22 mouse cellular contexts compared by ENCODE assay signal in the genomic region with DNA sequence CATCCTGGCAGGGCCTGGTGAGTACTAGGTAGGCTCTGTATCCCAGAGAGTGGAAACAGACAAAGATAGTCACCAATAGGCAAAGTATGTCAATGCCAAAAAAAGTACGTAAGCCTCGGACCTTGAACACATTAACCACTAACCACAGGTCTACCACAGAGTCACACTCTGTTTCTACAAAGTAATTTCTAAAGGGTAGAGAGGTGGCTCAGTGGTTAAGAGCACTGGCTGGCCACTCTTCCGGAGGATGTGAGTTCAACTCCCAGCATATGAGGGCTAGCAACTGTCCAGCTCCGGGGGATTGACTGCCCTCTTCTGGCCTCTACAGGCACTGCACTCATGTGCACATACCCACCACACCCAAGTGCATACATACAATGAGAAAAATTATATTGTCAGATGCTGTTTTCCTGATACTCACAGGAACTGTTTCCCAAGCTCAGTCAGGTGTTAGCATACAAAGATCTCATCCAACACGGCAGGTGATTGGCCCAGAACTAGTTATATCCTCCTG. TPM values are rescaled to one million over a fixed set of nuclear protein-coding genes. Genes with fewer than 3 reads are reported as not detected.
DNase-seq lines count a peak whose midpoint lies in the region; ATAC-seq and TF ChIP-seq lines count a peak whose summit lies in the region.
"Had no signal": no experiment of that assay in that cellular context is flagged by ENCODE, and none has a peak within 500 bp of the region (broad histone marks: within the 10 kb centered on the region; RNA-seq: fewer than 3 reads in every experiment).

No protein-coding gene starts in this region.

- H3K79me2 ChIP-seq in liver, adult 2 months (ENCODE audit: control insufficient read depth, insufficient read depth, low read length) = no peaks in the 10 kb centered on the region

- no peak overlapping the region for H3K4me2 ChIP-seq in liver, embryonic 11.5 days
- H3K4me2 ChIP-seq: embryonic facial prominence, embryonic 15.5 days; heart, embryonic 13.5 days; hindbrain, embryonic 15.5 days had no signal

- peak; percentile 4; the same call in 1 of the 2 replicates for TF ChIP-seq CTCF in gastrocnemius, adult 2 months (IDR thresholded peaks at IDR 0.05)
- peak; percentile 42 for TF ChIP-seq CTCF in liver, adult 2 months (IDR thresholded peaks at IDR 0.05; ENCODE audit: low read depth, low read length)
- TF ChIP-seq CTCF in bone marrow, adult 2 months (IDR thresholded peaks at IDR 0.05; ENCODE audit: control insufficient read depth, insufficient read depth, low read length) = peak; percentile 20; the same call in 1 of the 2 replicates

- H3K4me1 ChIP-seq in liver, adult 2 months (ENCODE audit: control insufficient read depth, insufficient read depth, low read length) = peaks cover 6% of the 10 kb centered on the region
- peaks cover 6% of the 10 kb centered on the region for H3K4me1 ChIP-seq in liver, embryonic 11.5 days (replicated peaks; ENCODE audit: control insufficient read depth, insufficient read depth, low read length)
- H3K4me1 ChIP-seq in bone marrow, adult 2 months (ENCODE audit: control insufficient read depth, insufficient read depth, low read length) = peaks cover 2% of the 10 kb centered on the region; the same call in 1 of the 2 replicates
- H3K4me1 ChIP-seq: hindbrain, embryonic 15.5 days had no signal

- no peaks in the 10 kb centered on the region for H3K27me3 ChIP-seq in liver, adult 2 months (ENCODE audit: control insufficient read depth, insufficient read depth, low read length)
- H3K27me3 ChIP-seq in liver, embryonic 11.5 days (replicated peaks; ENCODE audit: control insufficient read depth, insufficient read depth, low read length) = no peaks in the 10 kb centered on the region
- H3K27me3 ChIP-seq: embryonic facial prominence, embryonic 15.5 days; heart, embryonic 13.5 days; hindbrain, embryonic 15.5 days had no signal

- TF ChIP-seq POLR2A in liver, adult 2 months (IDR thresholded peaks at IDR 0.05; ENCODE audit: extremely low read depth, insufficient read depth, low read length) = no peak
- no peak for TF ChIP-seq POLR2A in bone marrow, adult 2 months (IDR thresholded peaks at IDR 0.05; ENCODE audit: borderline replicate concordance, control insufficient read depth, low read depth, low read length)

- intact Hi-C loops in gastrocnemius, adult 2 months (cut with DNase I) = no loop called here
- intact Hi-C loops in gastrocnemius, postnatal 36 days (cut with DNase I) = no loop called here

- H3K27ac ChIP-seq in gastrocnemius, adult 2 months = no peak overlapping the region
- H3K27ac ChIP-seq in liver, adult 2 months (replicated peaks; ENCODE audit: insufficient read depth, low read depth, low read length) = no peak overlapping the region
- no peak overlapping the region for H3K27ac ChIP-seq in liver, embryonic 11.5 days (ENCODE audit: low read depth, low read length)
- no peak overlapping the region for H3K27ac ChIP-seq in bone marrow, adult 2 months (ENCODE audit: control insufficient read depth, insufficient read depth, low read depth, low read length, poor library complexity)
- H3K27ac ChIP-seq: embryonic facial prominence, embryonic 15.5 days; heart, embryonic 13.5 days; hindbrain, embryonic 15.5 days had no signal

- no peak for DNase-seq in gastrocnemius, adult 2 months
- no peak for DNase-seq in gastrocnemius, postnatal 36 days
- DNase-seq in liver, adult 2 months (ENCODE audit: extremely low read depth, low read depth, low spot score) = no peak
- DNase-seq in liver, embryonic 11.5 days (ENCODE audit: low spot score) = no peak
- peak; percentile 97 for DNase-seq in 416B (ENCODE audit: low read depth)
- DNase-seq in cerebellum, adult 18-20 months = no peak
- DNase-seq in retina, postnatal 1 day = no peak
- DNase-seq: adrenal gland, adult 8-10 months; cerebellum, adult 11 months; cerebellum, postnatal 36 days; forebrain, postnatal 0 days; kidney, adult 8-10 months; kidney, postnatal 25 days; layer of hippocampus, adult 9-11 months; lung, postnatal 4 days; right cerebral cortex, postnatal 4 days; thymus, postnatal 14 days had no signal

- no peaks in the 10 kb centered on the region for H3K9me3 ChIP-seq in liver, embryonic 11.5 days (ENCODE audit: control insufficient read depth, low read length)
- H3K9me3 ChIP-seq: embryonic facial prominence, embryonic 15.5 days; hindbrain, embryonic 15.5 days had no signal

- H3K36me3 ChIP-seq in liver, adult 2 months (ENCODE audit: control insufficient read depth, insufficient read depth, low read length) = no peaks in the 10 kb centered on the region
- no peaks in the 10 kb centered on the region for H3K36me3 ChIP-seq in liver, embryonic 11.5 days (ENCODE audit: control insufficient read depth, insufficient read depth, low read length)
- H3K36me3 ChIP-seq: embryonic facial prominence, embryonic 15.5 days; heart, embryonic 13.5 days; hindbrain, embryonic 15.5 days had no signal

- 95% methylated on average over 5 of the region's 5 CpGs for WGBS in liver, adult 2 months
- 85% methylated on average over 5 of the region's 5 CpGs for WGBS in liver, embryonic 11.5 days
- WGBS in bone marrow, adult 2 months = 62% methylated on average over 5 of the region's 5 CpGs

- H3K4me3 ChIP-seq in gastrocnemius, adult 2 months = no peak overlapping the region
- no peak overlapping the region for H3K4me3 ChIP-seq in liver, adult 2 months (ENCODE audit: insufficient read depth, low read depth, low read length)
- no peak overlapping the region for H3K4me3 ChIP-seq in liver, embryonic 11.5 days (ENCODE audit: low read depth, low read length)
- H3K4me3 ChIP-seq in bone marrow, adult 2 months (replicated peaks; ENCODE audit: control insufficient read depth, low read depth, low read length) = no peak overlapping the region
- H3K4me3 ChIP-seq: embryonic facial prominence, embryonic 15.5 days; heart, embryonic 13.5 days; hindbrain, embryonic 15.5 days had no signal

- no peak for ATAC-seq in liver, embryonic 11.5 days (replicated peaks; ENCODE audit: low FRiP score)
- ATAC-seq: CD4-positive, CD25-positive, alpha-beta regulatory T cell, adult 4 months; forebrain, postnatal 0 days had no signal

- no peak overlapping the region for H3K9ac ChIP-seq in liver, adult 2 months (ENCODE audit: low read depth, low read length)
- H3K9ac ChIP-seq in liver, embryonic 11.5 days (ENCODE audit: low read depth, low read length) = no peak overlapping the region
- H3K9ac ChIP-seq: embryonic facial prominence, embryonic 15.5 days; forebrain, postnatal 0 days; heart, embryonic 13.5 days; hindbrain, embryonic 15.5 days had no signal

RNA-seq across cellular contexts. Expression of a gene that starts 11.9 kb away (rescaled TPM):
- total RNA-seq in gastrocnemius, adult 2 months (2021) = 10 to 100 TPM; 11.8 to 16.9 TPM
- total RNA-seq in gastrocnemius, postnatal 36 days (2021) = 10 to 100 TPM; 20.3 to 20.5 TPM
- 72.4 and 108 TPM in 2 replicates for total RNA-seq in liver, adult 2 months (2014; rRNA removed)
- polyA plus RNA-seq in liver, adult 2 months (2012; rRNA removed) = 189 and 223 TPM in 2 replicates
- 104 and 108 TPM in 2 replicates for polyA plus RNA-seq in liver, embryonic 11.5 days (2014; fragmentation: Nextera tagmentation; extraction: Ambion mirVana)
- 24.6 and 26.9 TPM in 2 replicates for polyA plus RNA-seq in bone marrow, adult 2 months (2011; ENCODE audit: insufficient read depth, insufficient read length, low replicate concordance, missing spikeins)

RNA-seq across cellular contexts. Expression of a gene that starts 36.3 kb away (rescaled TPM):
- not detected for total RNA-seq in gastrocnemius, adult 2 months (2021)
- total RNA-seq in gastrocnemius, postnatal 36 days (2021) = under 1 TPM in 1 of 2 experiments, not detected in 1; 0.20 TPM
- total RNA-seq in liver, adult 2 months (2014; rRNA removed) = 0.13 TPM in 1 of 2 replicates, not detected in the other
- 0.16 and 0.24 TPM in 2 replicates for polyA plus RNA-seq in liver, adult 2 months (2012; rRNA removed)
- polyA plus RNA-seq in liver, embryonic 11.5 days (2014; fragmentation: Nextera tagmentation; extraction: Ambion mirVana) = 0.18 and 0.34 TPM in 2 replicates
- polyA plus RNA-seq in bone marrow, adult 2 months (2011; ENCODE audit: insufficient read depth, insufficient read length, low replicate concordance, missing spikeins) = not detected in 2 replicates

RNA-seq across cellular contexts. Expression of a gene that starts 37.2 kb away (rescaled TPM):
- total RNA-seq in gastrocnemius, adult 2 months (2021) = 1,000 to 10,000 TPM; 1,479 to 2,293 TPM
- 1,000 to 10,000 TPM; 1,061 to 1,578 TPM for total RNA-seq in gastrocnemius, postnatal 36 days (2021)
- total RNA-seq in liver, adult 2 months (2014; rRNA removed) = 634 and 1,049 TPM in 2 replicates
- 990 and 1,297 TPM in 2 replicates for polyA plus RNA-seq in liver, adult 2 months (2012; rRNA removed)
- 772 and 827 TPM in 2 replicates for polyA plus RNA-seq in liver, embryonic 11.5 days (2014; fragmentation: Nextera tagmentation; extraction: Ambion mirVana)
- polyA plus RNA-seq in bone marrow, adult 2 months (2011; ENCODE audit: insufficient read depth, insufficient read length, low replicate concordance, missing spikeins) = 98.4 and 168 TPM in 2 replicates
